Mouse (Mus musculus) ovary, adult 2 months (tissue): ENCODE results near the gene Erp44. TPM values are rescaled to one million over a fixed set of nuclear protein-coding genes. Genes with fewer than 3 reads are reported as not detected.

ENCODE experiments used
- polyA plus RNA-seq: library from polyadenylated mRNA; depleted of rRNA; stranded (reverse); fragments of >200 nt; gene quantifications from 2 replicates; pipeline ENCODE4 v1.2.3, GENCODE M21; 2012; rRNA removed

Erp44 gene
- polyA plus RNA-seq = 6.2 and 10.9 TPM in 2 replicates

GRCm38 (mm10) chr4:48279498-48280134, at the start of gene Erp44, which contains the start of gene Invs:
TSS of gene Erp44 (minus strand) at chr4:48279558.
TSS of gene Invs (plus strand) at chr4:48279760.

Other genes starting within 250 kb of the Erp44 start
- gene Nr4a3, start 234.4 kb downstream of the Erp44 start, polyA plus RNA-seq = 5.8 and 8.1 TPM in 2 replicates
- gene Stx17, start 154.6 kb downstream of the Erp44 start, polyA plus RNA-seq = 4.3 and 5.0 TPM in 2 replicates
- gene Invs, start 202 bp upstream of the Erp44 start, polyA plus RNA-seq = 3.8 and 6.7 TPM in 2 replicates
- gene Tex10, start 193.9 kb upstream of the Erp44 start, polyA plus RNA-seq = 11.3 and 13.5 TPM in 2 replicates